Mouse (Mus musculus): ENCODE data around the gene Spo11.

Spo11 gene

GRCm38 (mm10) chr2:173036055-173036454 is 58.6 kb downstream of the Spo11 start:
- DNase-seq = no peak

DNA sequence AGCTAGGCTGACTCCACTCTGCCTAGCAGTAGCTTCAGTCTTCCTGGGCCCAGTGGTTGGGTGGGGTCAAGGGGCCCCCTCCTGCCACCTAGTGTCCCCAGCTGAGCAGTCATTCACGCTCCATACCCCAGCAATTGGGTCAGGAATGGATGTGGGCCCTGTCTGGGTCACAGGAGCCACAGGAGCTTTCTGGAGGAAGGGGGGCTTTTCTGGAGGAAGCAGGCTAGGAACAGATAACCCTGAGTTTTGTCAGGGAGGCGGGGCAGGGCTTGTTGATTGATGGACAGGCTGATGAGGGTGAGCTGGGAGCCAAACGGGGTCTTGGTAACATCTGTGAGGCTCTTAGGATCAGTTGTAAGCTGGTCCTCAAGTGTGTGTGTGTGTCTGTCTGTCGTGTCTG is 59.1 kb downstream of the Spo11 start:
- no peak for DNase-seq

DNA sequence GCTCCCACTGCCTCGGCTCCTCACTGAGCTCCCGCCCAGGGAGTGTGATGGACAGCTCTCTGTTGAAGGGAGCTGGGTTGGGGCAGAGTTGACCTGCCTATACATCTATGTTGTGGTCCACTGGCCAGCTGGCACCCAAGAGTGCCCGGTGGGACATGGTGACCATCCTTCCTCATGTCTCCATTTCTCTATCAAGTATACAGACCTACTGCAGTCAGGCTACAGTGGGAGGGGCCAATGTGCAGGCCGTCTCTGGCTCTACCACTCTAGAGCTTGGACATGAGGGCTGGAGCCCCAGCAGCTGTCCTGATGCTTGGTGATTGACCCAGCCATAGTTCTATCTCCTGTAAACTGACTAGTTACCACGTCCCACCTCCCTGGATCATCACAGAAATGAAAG is 59.8 kb downstream of the Spo11 start:
- no peak for DNase-seq

GRCm38 (mm10) chr2:173037827-173038607 is 60.5 kb downstream of the Spo11 start:
- DNase-seq = no peak

DNA sequence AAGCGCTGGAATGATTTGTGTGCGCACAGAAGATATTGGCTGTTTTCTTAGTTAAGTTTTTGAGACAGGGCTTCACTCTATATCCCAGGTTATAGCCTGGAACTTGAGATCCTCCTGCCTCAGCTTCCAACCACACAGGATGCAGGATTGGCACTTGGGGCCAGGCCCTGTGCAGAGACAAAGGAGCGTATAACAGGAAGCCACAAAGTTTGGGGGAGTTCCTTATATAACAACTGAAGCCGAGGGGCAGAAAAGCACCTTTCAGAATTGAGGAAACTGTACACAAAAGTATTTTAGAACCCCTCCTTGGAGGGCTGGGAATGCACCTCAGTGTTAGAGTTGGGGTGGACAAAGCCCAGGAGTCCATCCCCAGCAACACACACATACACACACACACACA is 61.5 kb downstream of the Spo11 start:
- DNase-seq = no peak

GRCm38 (mm10) chr2:173040803-173041202 is 63.3 kb downstream of the Spo11 start:
- no peak for DNase-seq

- no peak for DNase-seq
These were observed 63.7 kb downstream of the Spo11 start for GRCm38 (mm10) chr2:173041242-173041641.

DNA sequence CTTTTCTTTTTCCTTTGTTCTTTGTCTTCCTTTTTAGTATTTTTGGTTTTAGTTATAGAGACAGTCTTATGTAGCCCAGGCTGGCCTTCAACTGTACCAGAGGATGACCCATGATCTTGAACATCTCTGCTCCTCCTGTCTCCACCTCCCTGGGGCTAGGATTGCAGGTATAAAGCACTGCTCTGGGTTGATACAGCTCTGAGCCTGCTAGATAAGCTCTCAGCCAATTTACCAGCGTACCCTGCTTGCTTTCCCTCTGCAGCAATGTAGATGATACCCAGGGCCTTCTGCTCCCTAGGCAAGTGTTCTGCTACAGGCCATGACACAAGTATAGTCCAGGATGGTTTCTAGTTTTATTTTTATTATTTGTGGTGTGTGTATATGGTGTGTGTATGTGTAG is 64.4 kb downstream of the Spo11 start:
- no peak for DNase-seq

DNA sequence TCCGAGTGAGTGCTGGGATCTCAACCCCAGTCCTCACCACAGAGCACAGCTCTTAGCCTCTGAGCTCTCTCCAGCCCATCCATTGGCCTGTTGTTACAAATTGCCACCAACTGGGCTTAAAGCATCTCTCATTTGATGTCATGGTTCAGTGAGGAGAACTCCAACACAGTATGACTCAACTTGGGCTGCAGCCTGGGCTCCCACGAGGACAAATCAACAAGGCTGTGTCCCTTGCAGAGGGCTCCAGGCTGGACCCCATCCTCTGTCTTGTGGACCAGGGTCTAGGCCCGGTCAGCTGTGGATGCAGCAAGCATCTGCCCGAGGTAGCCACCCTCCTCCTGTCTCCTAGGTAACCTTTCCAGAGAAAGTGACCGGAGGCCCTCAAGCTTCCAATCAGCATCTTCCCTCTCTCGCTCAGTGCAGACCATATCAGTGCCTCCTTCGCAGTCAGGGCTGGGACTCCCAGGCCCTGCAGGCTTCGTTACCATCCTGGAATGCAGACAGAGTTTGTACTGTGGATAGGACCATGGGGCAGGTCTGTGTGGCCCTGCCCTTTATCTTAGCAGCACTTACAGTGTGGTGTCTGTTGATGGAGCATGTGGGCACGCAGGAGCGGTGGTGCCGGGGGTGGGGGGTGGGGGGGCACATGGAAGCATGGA is 65.1 kb downstream of the Spo11 start:
- DNase-seq = no peak
